Mouse (Mus musculus): ENCODE measurements at regions not wholly inside any gene's neighbourhood (a gene's known extent, or its start where the extent isn't known, plus 50 kb on each side); places are given as distances from the start of the nearest gene placed in this dataset.

- no peak for DNase-seq (ENCODE audit: low spot score in 2 of 2)
- intact Hi-C loops (cut with DNase I), result no loop called here
These were observed 266.7 kb upstream of the Adcy2 start for GRCm38 (mm10) chr13:69266071-69266470.

GRCm38 (mm10) chr13:69272506-69272905, 261.0 kb upstream of the Nsun2 start:
- intact Hi-C loops (cut with DNase I), result no loop called here
- no peak for DNase-seq (ENCODE audit: low spot score in 2 of 2)

- intact Hi-C loops (cut with DNase I), result no loop called here
- no peak for DNase-seq (ENCODE audit: low spot score in 2 of 2)
These were observed 253.9 kb upstream of the Nsun2 start for GRCm38 (mm10) chr13:69279647-69280046.

- no peak for DNase-seq (ENCODE audit: low spot score in 2 of 2)
- intact Hi-C loops (cut with DNase I), result no loop called here
These were observed 239.1 kb upstream of the Nsun2 start for GRCm38 (mm10) chr13:69294483-69294882.

- no peak for DNase-seq (ENCODE audit: low spot score in 2 of 2)
- intact Hi-C loops (cut with DNase I), result no loop called here
These were observed 230.2 kb upstream of the Nsun2 start for GRCm38 (mm10) chr13:69303316-69303715.

GRCm38 (mm10) chr13:69330412-69331000, 203.0 kb upstream of the Nsun2 start:
- intact Hi-C loops (cut with DNase I), result no loop called here
- DNase-seq (ENCODE audit: low spot score in 2 of 2), result peak; percentile 41 to 65

- intact Hi-C loops (cut with DNase I), result no loop called here
These were observed 201.8 kb upstream of the Nsun2 start for GRCm38 (mm10) chr13:69331537-69332435.

GRCm38 (mm10) chr13:69343806-69344205, 189.7 kb upstream of the Nsun2 start:
- DNase-seq (ENCODE audit: low spot score in 2 of 2), result no peak
- intact Hi-C loops (cut with DNase I), result no loop called here

More at GRCm38 (mm10) chr13:69331537-69332435, 201.8 kb upstream of the Nsun2 start:
- no peak for DNase-seq (ENCODE audit: low spot score in 2 of 2)

GRCm38 (mm10) chr13:69357435-69357834, 176.1 kb upstream of the Nsun2 start:
- intact Hi-C loops (cut with DNase I), result no loop called here
- peak; percentile 57 to 78 for DNase-seq (ENCODE audit: low spot score in 2 of 2)

- no peak for DNase-seq (ENCODE audit: low spot score in 2 of 2)
- intact Hi-C loops (cut with DNase I), result no loop called here
These were observed 167.6 kb upstream of the Nsun2 start for GRCm38 (mm10) chr13:69365880-69366490.

GRCm38 (mm10) chr13:69373101-69373815, 160.3 kb upstream of the Nsun2 start:
- no peak for DNase-seq (ENCODE audit: low spot score in 2 of 2)
- intact Hi-C loops (cut with DNase I), result no loop called here

- intact Hi-C loops (cut with DNase I), result no loop called here
- no peak for DNase-seq (ENCODE audit: low spot score in 2 of 2)
These were observed 159.8 kb upstream of the Nsun2 start for GRCm38 (mm10) chr13:69373816-69374142.

GRCm38 (mm10) chr13:69380403-69380802, 153.1 kb upstream of the Nsun2 start:
- intact Hi-C loops (cut with DNase I), result no loop called here
- no peak for DNase-seq (ENCODE audit: low spot score in 2 of 2)

GRCm38 (mm10) chr13:69384767-69385166, 148.8 kb upstream of the Nsun2 start:
- intact Hi-C loops (cut with DNase I), result no loop called here
- no peak for DNase-seq (ENCODE audit: low spot score in 2 of 2)

GRCm38 (mm10) chr13:69392917-69393827, 140.4 kb upstream of the Nsun2 start:
- intact Hi-C loops (cut with DNase I), result no loop called here
- no peak for DNase-seq (ENCODE audit: low spot score in 2 of 2)

GRCm38 (mm10) chr13:69394544-69394943, 139.0 kb upstream of the Nsun2 start:
- no peak for DNase-seq (ENCODE audit: low spot score in 2 of 2)
- intact Hi-C loops (cut with DNase I), result no loop called here

- no peak for DNase-seq (ENCODE audit: low spot score in 2 of 2)
- intact Hi-C loops (cut with DNase I), result no loop called here
These were observed 123.2 kb upstream of the Nsun2 start for GRCm38 (mm10) chr13:69410359-69410758.

- intact Hi-C loops (cut with DNase I), result no loop called here
- peak; percentile 16 to 17 for DNase-seq (ENCODE audit: low spot score in 2 of 2)
These were observed 118.7 kb upstream of the Nsun2 start for GRCm38 (mm10) chr13:69414813-69415212.

- intact Hi-C loops (cut with DNase I), result no loop called here
- no peak for DNase-seq (ENCODE audit: low spot score in 2 of 2)
These were observed 116.8 kb upstream of the Nsun2 start for GRCm38 (mm10) chr13:69416726-69417125.

Measured in left cerebral cortex, postnatal 36 days (tissue).